Mouse (Mus musculus) erythroblast, adult 5-6 weeks (primary cell): ENCODE measurements around the gene Rapgef3. TPM values are rescaled to one million over a fixed set of nuclear protein-coding genes. Genes with fewer than 3 reads are reported as not detected.

Experiments
- ATAC-seq: replicated peaks from 2 replicates; pipeline ENCODE4 v1.8.0; 2016; ENCODE audit warnings: moderate number of reproducible peaks, mild to moderate bottlenecking, moderate TSS enrichment, inconsistent platforms; ENCODE audit not compliant: poor library complexity, low FRiP score, severe bottlenecking
- total RNA-seq, 2 experiments: library from RNA; stranded (forward) in 1 of 2; stranded (reverse) in 1 of 2; fragments of 150-400 nt in 1 of 2; fragments of 200-764, 138-1000 nt in 1 of 2; gene quantifications; 2 replicates each; pipeline versions ENCODE4 v1.2.3 to v1.2.4; 2015 to 2017; ENCODE audit warnings: low replicate concordance in 2 of 2

Rapgef3 gene
- total RNA-seq, 2 experiments from 2014 or later, result 2.3 TPM; not detected in 1

- ATAC-seq, result no peak
Measured at GRCm38 (mm10) chr15:97727520-97727919, 40.3 kb downstream of the Rapgef3 start.

- ATAC-seq, result no peak
Measured at GRCm38 (mm10) chr15:97727048-97727447, 40.7 kb downstream of the Rapgef3 start.

DNA sequence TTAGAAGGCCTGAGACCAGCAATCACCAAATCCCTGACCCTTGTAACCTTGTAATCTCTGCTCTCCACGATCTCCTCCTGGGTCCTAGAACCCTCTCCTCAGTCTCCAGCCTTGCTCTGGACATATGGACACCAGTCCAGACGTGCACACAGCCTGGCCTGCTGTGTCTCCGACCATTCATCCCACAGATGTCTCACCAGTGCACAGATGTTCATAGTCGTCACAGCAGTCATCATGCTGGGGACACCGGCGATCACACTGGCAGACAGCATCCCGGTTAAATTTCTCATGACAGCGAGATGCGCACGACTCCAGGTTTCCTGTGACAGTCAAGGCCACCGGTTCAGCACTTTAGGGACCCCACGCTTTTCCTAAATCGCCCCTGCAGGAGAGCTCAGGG is 41.5 kb downstream of the Rapgef3 start:
- no peak for ATAC-seq

GRCm38 (mm10) chr15:97725198-97725785 is 42.5 kb downstream of the Rapgef3 start:
- ATAC-seq, result no peak

DNA sequence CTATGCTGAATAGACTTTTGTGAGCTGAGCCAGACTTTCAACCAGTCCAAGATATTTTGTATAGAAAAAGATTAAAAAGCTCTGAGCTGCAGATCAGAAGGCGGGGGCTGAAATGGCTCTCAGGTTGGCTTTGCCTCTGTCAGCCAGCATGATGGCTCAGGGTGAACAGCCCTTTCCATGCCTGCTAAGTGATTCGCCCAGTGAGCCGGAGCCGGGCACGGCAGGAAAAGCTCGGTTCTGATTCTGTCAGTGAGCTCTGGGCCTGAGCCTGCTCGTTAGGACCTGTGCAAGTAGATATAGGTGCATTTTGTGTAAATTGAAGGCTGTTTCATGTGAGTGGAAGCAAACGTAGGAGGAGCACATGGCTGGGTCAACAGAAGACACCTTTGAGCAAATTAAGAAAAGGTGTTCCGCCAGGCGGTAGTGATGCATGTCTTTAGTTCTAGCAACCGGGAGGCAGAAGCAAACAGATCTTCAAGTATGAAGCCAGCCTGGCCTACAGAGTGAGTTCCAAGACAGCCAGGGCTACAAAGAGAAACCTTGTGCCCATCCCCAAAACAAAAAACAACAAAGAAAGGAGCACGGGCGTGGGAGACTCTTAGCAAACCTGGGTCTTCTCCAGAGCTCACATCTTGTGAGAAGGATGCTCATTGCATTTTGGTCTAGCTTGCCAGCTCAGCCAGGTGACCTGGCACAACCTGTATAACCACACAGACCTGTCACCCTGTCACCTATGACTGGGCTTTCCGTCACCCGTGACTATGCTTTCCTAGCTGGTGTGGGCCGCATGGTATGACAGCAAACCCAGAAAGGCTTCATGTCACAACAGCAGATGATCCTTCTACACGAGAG is 43.2 kb downstream of the Rapgef3 start:
- no peak for ATAC-seq

GRCm38 (mm10) chr15:97723536-97724345 is 44.0 kb downstream of the Rapgef3 start:
- ATAC-seq, result no peak

GRCm38 (mm10) chr15:97721008-97721701 is 46.6 kb downstream of the Rapgef3 start:
- no peak for ATAC-seq

- ATAC-seq, result no peak
Measured at GRCm38 (mm10) chr15:97720026-97720675, 47.6 kb downstream of the Rapgef3 start.

GRCm38 (mm10) chr15:97719494-97719893 is 48.3 kb downstream of the Rapgef3 start:
- no peak for ATAC-seq

DNA sequence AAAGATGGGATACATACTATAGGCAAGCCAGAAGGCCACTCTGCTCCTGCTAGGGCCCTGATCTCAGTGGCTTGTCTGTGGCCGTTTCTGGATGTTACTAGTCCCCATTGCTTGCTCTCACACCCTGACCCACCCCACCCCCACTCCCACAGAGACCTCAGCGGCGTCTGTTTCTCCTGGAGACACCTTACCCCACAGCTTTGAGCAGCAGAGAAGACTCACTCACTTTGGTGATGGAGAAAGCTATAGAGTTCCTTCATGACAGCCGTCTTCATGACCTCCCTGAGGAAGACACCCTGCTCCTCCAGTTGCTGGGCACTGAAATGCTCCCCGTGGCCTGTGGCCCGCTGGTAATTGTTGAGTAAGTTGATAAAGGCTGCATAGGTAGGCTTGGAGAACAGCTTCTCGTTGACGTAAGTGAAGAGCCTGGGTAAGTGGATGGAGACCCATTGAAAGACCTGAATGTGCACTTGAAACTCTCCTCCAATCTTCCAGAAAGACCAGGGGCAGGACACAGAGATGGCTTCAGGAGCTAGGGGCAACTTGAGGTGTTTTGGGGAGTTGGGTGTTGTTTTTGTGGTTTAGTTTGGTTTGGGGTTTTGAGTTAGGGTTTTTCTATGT is 49.1 kb downstream of the Rapgef3 start:
- ATAC-seq, result no peak

- no peak for ATAC-seq
Measured at GRCm38 (mm10) chr15:97717861-97718534, 49.8 kb downstream of the Rapgef3 start.

DNA sequence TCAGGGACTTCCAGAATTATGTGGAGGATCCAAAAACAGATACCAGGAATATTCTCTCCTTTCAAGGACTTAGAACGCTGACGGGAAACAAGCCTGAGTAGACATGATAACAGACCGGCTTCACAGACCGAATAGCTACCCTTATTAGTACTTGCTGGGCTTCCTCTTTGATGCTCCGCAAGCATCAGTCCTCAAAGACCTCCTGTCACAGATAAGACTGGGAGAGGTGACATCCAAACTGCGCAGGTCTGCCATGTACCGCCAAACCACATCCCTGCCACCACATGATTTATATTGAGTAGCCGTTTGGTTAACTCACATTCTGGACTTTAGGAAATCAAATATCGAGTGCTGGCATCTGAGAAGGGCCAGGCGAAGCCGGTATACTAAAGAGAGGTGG is 51.0 kb downstream of the Rapgef3 start:
- ATAC-seq, result no peak

DNA sequence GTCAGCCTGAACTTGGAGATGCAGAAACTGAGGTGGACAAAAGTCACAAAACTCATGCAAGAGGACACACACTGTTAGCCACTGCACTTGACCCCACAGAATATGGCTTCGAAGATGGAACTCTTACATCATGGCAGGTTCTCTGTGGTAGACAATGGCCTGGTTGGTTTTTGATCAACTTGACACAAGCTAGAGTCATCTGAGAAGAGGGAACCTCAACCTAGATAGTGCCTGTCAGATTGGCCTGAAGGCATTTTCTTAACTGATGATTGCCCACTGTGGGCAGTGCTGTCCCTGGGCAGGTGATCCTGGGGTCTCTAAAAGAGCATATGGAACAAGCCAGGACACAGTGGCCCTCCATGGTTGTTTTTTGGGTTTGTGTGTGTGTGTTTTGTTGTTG is 52.0 kb downstream of the Rapgef3 start:
- no peak for ATAC-seq

DNA sequence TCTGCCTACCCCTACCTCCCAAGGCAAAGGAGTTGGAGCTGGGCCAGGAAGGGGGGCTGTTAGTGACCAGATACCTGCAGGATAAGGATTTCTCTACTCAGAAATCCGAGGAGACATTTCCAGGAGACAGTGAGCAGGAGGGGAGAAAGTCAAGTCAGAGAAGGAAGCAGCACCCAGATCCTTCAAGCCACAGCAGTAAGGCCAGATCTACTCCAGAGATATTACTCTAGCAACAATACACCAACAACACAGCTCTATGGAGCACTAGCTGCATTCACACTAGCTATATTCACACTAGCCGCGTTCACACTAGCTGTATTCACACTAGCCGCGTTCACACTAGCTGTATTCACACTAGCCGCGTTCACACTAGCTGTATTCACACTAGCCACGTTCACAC is 52.7 kb downstream of the Rapgef3 start:
- ATAC-seq, result no peak

DNA sequence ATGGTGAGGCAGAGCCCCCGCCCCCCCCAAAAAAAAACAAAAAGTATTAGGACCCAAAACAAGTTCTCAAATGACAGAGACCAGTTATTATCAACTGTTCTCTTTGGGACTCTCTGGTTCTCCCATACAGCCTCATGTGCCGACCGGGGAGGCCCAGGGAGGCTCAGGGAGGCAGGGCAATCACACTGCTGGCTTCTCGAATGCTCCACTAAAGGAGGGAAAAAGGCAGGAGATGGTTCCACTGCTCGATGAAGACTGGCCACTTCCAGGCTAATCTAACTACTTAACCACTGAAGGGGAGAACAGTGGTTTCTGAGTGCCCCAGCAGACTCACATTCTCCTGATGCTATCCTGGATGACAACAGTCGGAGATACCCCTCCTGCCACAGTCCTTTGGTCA is 55.2 kb downstream of the Rapgef3 start:
- ATAC-seq, result no peak

DNA sequence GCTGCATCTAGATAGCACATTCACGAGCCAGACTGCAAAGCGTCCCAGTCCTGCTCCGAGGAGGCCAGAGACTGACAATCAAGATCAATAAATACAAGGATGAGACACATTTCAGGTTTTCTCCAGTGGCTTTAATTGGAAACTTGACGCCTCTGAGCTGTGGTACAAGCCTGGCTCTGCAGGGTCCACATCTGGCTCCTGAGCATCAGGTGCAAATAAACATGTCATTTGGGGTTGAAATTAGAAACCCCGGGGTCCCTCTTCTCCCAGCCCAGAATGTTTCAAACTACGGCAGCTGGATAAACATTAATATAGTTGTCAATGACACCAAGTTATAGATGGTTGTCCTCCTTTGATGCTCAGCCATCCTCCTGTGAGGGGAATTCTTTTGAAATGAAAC is 56.9 kb downstream of the Rapgef3 start:
- no peak for ATAC-seq

GRCm38 (mm10) chr15:97705211-97706050 is 62.3 kb downstream of the Rapgef3 start, which contains the start of gene Rpap3:
Rpap3 (minus strand) TSS chr15:97705825.
- peak; percentile 95 for ATAC-seq

- ATAC-seq, result no peak
Measured at GRCm38 (mm10) chr15:97696616-97697015, 71.2 kb downstream of the Rapgef3 start.
